Mouse (Mus musculus): ENCODE data around the gene Rph3a.
"Not testable (repeated sequence)": the region's sequence is repeated elsewhere in the genome, so short reads cannot be mapped to it uniquely, and the experiment has no call there.

The Rph3a gene

DNA sequence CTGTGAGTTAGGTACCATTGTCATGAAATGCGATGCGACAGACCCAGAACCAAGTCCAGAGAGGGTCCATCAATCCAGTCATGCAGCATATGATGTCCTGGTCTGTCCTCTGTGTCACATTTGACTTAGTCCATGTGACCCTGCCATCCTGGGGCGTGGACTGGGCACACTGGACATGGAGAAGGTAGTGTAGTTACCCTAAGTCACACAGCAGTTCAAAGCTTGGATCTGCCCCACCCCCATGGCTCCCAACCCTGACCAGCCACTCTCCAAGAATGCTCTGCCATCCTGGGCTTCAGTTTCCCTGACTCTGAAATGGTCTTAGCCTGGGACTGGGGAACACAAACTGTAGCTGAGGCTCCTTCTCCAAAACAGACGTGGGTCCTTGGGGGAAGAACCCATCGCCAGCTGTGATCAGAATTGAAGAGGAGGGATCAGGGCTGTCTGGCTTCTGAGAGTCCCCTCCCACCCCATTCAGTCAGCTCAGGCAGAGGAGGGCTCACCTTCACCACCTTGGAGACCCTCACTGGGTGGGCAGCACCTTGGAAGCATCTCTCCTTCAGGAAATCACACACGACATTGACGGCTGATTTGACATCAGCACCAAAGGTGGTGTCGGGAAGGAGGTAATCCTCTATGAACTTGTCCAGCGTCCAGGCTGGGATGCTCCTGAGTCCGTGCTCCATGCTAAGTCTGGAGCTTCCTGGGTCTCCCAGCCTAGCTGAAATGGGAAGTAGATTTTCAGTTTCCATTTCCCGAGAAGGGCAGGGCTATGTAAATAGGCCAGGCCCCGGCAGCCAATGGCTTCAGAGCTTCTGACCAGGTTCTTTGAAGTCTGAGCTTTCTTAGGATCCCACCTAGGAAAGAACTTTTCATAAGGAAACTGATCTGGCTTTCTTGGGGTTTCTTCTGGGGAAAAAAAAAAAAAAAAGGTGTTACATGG, 102.8 kb downstream of the Rph3a start, which contains the start of gene Oas1a:
Gene Oas1a, minus strand, starts transcription at position 731 of the 943 bp plus-strand sequence.
- not testable (repeated sequence) for DNase-seq

GRCm38 (mm10) chr5:120902056-120902455, 107.8 kb downstream of the Rph3a start:
- DNase-seq, result no peak

DNA sequence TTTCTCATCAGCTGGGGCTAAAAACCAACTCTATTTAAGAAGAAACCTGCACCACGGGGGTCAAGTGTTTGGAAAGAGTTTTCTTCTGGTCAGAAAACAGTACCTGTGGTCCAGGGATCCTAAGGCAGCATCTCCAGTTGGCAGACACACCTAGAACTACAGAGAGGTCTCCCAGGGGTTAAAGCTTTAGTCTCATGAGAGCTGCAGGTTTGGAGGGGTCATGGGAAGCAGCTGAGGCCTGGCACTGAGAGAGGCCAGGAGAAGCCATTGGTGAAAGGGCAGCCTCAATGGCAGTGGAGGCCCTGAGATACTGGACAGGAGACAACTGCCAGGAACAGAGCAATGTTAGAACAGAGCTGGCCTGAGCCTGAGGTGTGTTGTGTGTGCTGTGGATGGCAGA, 109.2 kb downstream of the Rph3a start:
- no peak for DNase-seq

DNA sequence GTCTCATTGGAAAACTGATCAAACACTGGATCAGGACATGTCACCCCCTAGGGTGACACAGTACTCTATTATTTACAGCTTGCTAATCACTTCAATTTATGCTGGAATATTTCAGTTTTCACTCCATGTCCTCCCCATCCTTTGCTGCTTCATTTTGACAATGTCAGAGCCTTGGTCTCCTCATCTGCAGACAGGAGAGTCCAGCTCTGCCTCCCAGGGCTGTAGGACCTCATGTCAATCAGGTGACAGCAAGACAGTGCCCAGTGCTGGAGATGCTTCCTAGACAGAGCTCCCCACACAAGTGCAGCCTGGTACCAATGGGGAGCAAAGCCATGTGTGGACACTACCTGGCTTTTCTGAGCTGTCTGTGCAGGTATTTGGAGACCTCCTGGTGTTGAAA, 111.2 kb downstream of the Rph3a start:
- no peak for DNase-seq

DNA sequence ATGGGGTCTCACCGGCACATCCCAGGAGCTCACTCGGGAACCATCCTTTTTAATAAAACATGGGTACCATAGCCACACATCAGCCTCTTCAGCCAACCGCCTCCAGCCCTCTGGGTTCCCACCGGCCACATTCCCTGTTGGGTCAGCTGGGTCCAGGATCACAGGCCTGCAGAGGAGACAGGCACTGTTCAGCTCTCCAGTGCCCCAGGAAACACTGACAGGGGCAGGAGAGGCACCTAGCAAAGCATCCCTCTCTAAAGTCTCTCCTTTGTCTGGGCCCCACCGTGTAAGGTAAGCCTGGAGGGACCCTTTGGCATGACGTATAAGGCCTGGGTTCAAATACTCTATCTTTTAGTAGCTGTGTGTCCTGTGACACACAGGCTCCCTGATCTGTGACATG, 111.6 kb downstream of the Rph3a start:
- DNase-seq, result no peak

- no peak for DNase-seq
These were observed 114.5 kb downstream of the Rph3a start for GRCm38 (mm10) chr5:120895231-120895900.

DNA sequence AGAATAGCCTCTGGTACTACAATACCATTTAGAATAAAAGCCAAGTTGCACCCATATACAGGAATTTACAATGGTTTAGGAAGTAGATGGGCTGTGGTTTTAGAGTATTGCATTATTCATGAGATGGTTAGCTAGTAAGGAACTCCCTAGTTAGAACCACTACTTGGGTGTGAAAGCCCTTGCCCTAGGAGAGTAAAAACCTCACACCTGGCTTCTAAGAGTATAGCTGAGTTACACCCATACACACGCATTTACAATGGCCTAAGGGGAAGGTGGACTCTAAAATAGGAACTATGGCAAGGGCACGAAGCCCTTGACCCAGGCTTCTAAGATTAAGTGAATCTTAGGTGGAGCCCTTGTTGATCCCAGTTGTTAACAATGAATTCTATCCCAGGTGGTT, 115.2 kb downstream of the Rph3a start:
- DNase-seq, result not testable (repeated sequence)

- not testable (repeated sequence) for DNase-seq
These were observed 116.0 kb downstream of the Rph3a start for GRCm38 (mm10) chr5:120893866-120894265.

GRCm38 (mm10) chr5:120892243-120892660, 117.6 kb downstream of the Rph3a start:
- no peak for DNase-seq

DNA sequence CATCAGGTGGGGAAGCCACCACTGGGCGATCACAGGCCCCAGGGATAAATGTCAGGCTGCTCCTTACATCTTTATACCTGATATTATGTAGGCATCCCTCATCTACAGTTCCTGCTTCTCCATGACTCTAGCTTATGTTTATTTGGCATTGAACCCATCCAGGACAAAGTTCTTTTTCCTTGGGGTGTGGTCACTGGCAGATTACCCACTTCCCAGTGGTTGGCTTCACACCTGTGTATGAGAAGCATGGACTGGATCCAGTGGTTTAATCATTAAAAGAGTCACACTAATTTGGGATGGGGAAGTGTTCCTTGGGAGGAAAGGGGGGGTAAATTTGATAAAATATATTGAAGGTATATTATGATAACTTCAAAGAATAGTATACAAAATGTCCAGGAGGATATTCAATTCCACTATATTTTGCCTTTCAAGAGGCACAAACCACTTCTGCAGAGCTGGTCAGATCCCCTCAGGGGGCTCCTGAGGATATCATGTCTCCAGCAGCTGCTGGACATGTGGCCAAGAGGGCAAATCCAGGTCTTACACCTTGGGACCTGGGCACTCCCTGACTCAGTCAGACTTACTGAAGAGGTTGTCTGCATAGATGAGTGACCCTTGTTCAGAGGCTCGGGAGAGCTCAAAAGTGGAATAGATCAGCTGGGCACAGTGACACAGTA, 118.2 kb downstream of the Rph3a start:
- not testable (repeated sequence) for DNase-seq

GRCm38 (mm10) chr5:120890991-120891390, 118.9 kb downstream of the Rph3a start:
- no peak for DNase-seq
